Mouse (Mus musculus): ENCODE data around the gene Gtf3a.
"Not testable (repeated sequence)": the region's sequence is repeated elsewhere in the genome, so short reads cannot be mapped to it uniquely, and the experiment has no call there.

The Gtf3a gene

DNA sequence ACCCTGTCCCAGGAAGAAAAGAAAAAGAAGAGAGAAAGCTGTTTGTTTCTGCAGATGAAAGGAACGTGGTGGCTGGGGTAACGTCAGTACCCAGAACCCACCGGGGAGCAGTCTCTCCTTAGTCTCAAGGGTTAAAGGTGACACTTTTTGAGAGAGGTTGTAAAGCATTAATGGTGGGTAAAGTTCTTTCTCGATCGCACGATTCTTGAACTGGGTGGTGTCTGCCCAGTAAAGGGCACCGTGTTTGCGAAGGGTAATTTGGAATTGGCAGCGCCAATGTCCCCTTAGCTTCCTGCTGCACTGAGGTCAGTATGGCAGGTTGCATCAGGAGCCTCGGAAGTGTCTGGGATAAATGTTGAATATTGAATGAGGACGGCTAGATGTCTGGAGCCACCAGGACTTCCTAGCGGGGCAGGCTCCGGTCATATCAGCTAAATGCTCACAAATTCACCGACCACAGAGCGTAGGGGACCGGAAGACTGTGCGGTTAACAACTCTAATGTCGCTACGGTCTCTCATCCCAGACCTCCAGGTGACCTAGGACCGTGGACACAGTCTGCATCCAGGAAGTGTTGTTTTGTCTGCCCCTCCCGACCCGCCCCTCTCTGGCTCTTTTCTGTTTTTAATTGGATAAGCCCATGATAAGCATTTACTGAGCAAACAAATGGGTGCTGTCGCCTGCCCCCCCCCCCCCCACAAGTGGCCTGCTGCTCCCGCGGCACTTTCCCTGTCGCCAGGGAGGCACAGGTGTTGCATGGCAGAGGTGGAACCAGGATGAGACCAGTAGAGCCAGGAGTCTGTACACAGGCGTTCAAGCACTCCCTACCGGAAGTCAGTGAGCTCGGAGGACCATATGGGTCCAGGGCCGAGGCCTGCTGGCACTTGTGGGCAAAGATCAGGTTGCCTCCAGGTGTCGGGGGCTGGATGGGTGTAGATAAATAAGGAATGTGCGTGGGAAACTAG, 10.6 kb upstream of the Gtf3a start:
- DNase-seq (ENCODE audit: low read depth): no peak

DNA sequence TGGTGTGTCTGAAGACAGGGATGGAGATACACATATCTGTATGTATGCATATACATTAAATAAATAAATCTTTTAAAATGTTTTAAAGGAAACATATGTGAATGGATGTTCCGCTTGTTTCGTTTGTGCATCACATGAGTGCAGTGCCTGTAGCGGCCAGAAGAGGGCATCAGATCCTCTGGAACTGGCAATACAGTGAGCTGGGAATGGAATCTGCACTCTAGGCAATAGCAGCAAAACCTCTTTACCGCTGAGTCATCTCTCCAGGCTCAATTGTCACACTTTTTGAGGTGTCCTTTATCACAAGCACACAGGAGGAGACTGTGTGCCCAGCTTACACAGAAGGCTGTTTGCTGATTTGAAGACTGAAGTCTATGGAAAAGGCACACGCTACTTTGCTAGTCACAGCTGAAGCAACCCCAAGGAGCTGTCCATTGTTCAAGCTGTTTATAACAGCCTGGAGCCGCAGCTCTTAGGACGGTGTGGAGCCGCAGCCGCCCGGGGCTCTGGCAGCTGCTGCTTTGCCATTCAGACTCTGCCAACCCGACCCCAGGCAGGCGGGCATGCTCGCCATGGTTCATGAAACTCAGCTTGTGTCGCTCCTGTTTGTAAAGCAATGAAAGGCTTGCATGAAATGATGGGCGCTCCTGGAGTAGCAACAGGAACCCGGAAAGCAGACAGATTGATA, 9.2 kb upstream of the Gtf3a start:
- peak; percentile 48 for DNase-seq (ENCODE audit: low read depth)

DNA sequence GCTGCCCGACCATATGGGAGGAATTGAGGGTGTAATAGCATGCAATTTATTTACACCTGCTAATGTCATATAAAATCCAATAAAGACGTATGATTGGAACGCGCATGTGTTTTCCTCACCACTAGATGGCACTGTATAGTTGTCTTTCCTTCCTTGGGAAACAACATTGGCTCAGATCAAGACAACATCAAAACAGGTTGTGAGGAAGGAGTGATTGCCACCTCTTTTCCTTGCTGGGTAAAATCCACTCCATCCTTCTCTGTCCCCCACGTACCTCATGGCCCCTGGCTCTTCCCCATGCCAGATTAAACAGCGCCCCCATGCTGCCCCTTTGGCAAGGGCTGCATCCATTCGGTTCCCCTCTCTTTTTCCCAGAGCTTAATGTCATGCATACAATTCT, 8.2 kb upstream of the Gtf3a start:
- DNase-seq (ENCODE audit: low read depth): peak; percentile 74

DNA sequence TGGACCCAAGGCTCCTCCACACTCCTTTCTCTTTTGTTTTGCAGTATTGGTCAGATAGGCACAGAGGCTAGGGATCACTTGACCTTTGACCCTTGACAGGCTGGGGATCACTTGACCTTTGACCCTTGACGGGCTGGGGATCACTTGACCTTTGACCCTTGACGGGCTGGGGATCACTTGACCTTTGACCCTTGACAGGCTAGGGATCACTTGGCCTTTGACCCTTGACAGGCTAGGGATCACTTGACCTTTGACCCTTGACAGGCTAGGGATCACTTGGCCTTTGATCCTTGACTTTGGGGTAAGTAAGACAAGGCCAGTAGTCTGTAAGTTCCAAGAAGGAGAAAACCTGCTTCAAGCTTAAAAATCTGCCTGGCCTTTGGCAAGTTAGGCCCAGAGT, 6.5 kb upstream of the Gtf3a start:
- not testable (repeated sequence) for DNase-seq (ENCODE audit: low read depth)

DNA sequence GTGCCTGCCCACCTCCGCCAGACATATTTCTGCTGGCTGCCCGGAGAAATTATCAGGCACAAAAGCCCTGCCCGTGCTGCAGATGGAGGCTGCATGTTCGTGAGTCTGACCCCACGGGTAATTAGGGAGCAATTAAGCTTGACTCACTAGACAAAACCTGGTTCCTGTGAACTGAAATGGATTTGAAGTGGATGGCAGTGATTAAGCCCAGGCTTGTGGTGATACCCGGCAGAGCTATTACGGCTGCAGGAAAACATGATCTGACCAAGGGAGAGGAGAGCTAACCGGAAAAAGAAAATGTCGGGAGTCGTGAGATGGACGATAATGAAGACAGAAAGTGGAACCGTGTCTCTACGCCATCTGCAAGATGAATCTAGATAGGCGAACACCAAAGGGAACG, 5.5 kb upstream of the Gtf3a start:
- no peak for DNase-seq (ENCODE audit: low read depth)

DNA sequence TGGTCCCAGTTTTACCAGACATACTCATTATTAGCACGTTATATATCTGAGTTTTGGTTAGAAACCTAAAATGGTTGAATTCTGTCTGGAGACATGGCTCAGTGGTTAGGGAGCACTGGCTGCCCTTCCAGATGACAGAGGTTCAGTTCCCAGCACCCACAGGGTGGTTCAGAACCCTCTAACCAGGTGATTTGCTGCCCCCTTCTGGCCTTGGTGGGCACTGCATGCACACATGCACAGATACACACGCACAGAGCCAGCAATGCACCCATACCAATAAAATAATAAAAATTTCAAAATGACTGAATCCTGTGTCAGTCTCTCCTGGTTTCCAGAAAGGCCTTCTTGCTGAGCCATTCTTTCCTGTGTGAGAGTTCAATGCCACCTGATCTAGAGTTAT, 3.9 kb upstream of the Gtf3a start:
- DNase-seq (ENCODE audit: low read depth): peak; percentile 32

DNA sequence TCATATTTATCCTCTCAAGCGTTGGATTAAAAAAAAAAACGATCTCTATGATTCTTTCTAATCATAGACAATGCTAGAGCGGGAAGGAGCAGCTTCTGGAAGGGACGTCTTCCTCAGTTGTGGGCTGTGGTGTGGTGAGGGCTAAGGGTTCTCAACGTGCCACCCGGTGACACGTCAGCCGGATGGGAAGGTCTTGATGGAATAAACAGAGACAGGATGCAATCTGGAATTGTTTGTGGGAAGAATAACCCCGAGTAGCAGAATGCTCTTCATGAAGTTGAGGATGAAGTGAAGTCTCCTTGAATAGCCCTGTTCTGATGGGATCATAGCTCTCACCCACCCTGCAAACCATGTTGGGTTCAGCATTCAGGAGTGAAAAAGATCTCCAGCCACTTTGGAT, 1.8 kb upstream of the Gtf3a start:
- no peak for DNase-seq (ENCODE audit: low read depth)

DNA sequence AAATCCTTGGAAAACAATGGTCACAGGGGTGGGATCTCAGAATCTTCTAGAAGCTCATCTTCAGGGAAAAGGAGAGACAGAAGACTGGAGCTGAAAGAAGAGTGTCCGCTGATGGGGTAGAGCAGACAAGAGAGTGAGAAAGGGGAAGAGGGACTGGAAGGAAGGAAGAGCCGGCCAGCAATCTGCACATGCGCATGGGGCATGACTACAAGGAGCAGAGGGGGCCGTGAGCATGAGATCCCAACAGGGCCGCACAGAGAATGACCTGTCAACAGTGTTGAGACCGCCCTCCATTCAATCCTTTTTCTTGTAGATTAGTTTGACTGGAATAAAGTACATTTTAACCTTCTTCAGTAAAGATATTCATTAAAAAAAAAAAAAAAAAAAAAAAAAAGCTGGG, 960 bp upstream of the Gtf3a start:
- DNase-seq (ENCODE audit: low read depth): peak; percentile 19

DNA sequence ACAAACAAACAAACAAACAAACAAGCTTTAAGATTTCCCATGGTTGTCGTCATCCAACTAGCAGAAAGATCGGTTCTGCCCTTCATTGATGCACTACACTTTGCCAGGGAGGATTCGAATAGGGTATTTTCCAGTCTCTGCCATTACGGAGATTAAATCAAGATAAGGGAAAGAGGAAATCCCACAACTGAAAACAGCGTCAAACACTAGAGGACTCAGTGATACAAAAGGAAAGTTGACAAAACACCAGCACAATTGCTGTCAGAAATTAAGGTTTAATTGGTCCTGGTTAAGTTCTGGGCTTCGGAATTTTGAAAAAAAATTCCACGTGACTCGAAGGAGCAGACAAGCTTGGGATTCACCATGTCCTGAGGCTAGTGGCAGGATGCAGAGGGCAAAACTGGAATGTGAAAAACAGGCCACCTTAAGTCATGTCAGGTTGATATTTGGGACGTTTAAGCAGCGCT, 383 bp upstream of the Gtf3a start:
- DNase-seq (ENCODE audit: low read depth): peak; percentile 83

DNA sequence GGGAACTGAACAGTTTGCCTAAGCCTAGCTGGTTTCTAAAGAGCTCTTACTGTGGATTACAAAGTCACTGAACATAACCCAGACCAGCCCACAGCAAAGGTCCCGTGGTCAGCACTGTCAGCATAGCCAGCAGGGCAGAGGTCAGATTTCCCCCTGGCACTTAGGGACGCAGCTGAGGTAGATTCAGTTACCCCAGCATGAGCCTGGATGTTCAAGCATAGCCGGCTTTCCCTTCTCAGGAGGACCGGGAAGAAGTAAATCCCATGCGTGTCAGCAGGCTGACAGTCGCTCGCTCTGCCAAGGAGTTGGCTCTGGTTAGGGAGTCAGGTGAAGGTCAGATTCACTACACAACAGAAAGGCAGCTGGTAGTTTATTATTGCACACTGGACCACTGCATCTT, 6.1 kb downstream of the Gtf3a start:
- no peak for DNase-seq (ENCODE audit: low read depth)

DNA sequence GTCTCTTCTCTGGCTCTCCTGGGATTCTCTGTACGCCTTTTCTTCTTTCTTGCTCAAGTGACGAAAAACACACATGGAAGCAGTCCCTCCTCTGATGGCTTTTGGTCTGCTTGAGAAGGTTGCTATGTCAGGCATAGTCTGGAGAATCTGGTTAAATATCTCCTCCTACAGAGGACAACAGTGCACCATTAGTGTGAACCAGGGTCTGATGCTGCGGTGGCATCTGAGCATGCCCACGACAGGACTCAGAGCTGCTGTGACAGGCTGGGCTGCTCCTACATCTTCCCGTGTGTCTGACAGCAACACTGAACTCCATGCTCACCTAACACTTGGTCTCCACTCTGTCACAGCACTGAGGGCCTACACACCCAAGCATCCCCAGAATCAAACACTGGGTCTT, 7.2 kb downstream of the Gtf3a start:
- DNase-seq (ENCODE audit: low read depth): no peak

DNA sequence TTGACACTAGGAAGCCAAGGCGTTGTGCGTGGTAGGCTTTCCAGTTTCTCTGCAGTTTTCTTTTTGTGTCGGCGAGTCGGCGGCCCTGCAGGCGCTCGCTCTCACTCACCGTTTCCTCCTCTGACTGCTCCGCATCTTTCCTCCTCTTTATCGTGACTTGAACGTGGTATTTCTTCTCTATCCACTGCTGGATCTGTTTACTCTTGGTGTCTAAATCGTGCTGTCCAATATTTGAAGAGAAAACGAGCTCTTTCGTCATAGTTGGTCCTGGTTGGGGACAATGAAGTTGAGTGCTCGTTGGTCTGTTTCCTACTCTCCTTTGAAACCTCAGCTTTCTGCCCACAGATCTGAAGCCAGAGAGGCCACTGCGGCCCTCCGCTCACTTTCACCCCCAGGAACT, 8.2 kb downstream of the Gtf3a start:
- DNase-seq (ENCODE audit: low read depth): no peak

DNA sequence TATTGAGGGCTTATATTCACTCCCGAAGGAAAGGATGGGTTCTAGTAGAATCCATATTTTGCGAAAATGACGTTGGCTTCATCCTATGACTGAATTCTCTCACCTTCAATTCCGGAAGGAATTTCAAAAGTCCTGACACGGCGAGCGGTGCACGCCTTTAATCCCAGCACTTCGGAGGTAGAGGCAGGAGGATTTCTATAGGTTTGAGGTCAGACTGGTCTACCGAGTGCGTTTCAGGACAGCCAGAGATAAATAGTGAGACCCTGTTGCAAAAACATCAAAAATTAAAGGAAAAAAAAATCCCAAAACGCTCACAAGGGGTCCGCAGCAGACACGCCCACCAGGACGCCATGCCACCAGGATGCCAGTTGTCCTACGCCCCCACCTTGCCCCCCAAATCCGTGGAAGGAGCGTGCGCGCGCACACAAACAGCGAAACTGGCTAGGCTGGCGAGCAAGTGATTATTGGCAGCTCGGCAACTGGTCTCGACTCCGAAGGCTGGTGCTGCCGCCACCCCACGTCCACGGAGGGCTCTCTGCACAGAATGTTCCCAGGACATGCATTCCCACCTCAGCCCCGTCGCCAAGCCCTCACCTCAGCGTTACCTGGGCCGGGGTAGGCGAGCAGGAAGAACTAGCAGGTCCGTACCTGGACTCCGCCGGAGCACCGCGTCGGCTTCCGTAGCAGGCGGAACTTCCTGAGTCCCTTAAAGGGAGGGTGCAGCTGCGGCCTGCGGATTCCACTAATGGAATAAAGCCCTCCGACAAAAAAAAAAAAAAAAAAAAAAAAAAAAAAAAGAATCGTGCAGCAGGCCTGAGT, 14.9 kb downstream of the Gtf3a start, which contains the start of gene Mtif3:
TSS of gene Mtif3 (minus strand) at position 683 of the 819 bp plus-strand sequence.
- DNase-seq (ENCODE audit: low read depth): peak; percentile 91

DNA sequence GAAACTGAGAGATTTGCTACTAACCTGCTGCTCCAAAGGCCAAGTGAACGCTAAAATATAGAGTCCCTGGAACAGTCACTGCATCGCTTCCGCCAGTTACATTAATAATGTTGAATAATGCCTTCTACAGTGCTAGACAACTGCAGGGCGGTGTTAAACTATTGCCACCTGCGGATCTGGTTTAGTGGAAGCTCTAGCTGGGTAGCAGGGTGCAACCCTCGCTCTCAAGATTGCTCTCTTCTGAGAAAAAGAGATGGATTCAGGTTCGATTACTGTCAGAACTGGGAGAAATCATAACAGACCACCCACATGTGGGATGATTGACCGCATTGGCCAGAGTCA, 15.5 kb downstream of the Gtf3a start:
- DNase-seq (ENCODE audit: low read depth): no peak

DNA sequence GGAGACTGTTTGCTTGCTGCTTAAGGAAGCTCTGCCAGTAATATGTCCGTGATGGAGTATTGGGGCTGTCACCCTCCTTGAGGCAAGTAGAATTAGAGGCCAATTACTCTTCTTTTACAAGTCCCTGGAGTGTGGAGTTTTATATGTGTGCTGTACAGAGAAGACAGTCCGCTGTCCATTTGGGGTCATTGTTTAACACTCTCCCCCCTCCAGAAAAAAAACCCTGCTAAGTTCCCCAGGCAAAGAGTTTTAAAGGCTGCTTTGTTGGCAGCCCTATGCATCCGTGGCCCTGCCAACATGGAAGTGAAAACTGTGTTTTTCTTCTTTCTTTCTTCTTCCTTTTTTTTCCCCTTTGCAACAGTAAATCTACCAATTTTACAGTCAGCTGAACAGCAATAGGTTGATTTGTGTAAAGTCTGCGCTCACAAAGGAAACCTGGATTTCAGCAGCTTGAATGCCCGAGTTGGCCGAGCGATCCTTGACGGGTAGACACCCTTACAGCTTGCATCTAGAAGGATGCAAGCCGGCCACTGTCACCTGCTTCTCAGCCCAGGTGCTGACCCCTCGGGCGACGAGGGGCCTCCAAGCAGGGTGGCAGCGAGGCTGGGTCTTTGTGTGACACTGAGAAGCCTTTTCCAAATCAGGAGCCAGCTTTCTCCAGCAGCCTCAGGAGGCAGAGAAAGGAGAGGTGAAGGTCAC, 20.4 kb downstream of the Gtf3a start:
- no peak for DNase-seq (ENCODE audit: low read depth)

DNA sequence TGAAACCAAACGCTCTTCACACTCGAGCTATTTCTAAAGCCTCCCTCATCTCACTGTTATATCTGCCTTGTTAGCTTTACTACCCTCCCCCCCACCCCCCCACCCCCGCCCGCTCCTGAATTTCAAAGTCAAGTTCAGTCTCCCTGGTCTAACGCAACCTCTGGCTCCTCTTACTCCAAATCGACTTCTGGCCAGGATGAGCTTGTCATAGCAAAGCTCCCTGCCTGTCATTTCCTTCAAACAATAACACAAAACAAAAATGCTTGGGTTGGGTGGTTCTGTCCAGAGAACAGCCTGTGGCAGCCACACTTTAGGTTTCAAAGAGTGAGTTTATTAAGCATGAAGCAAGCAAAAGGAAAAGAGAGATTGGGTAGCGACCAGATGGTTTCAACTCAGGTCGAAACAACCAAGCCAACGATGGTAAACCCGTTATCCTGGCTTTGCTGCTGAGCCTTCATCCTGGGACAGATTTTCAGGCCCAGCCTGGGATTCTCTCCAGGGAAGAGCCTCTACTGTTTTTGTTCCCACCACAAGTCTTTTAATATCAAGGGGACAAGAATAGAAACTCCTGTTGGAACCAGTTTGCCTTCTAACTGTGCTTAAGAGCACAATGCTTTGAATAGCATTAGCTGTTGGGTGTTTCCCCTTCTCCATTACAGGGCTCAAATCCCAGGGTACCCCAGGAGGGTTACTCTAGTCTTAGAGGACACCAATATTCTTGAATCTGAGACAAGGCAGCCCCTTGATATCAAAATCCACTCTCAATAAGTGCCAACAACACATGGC, 23.5 kb downstream of the Gtf3a start:
- no peak for DNase-seq (ENCODE audit: low read depth)

DNA sequence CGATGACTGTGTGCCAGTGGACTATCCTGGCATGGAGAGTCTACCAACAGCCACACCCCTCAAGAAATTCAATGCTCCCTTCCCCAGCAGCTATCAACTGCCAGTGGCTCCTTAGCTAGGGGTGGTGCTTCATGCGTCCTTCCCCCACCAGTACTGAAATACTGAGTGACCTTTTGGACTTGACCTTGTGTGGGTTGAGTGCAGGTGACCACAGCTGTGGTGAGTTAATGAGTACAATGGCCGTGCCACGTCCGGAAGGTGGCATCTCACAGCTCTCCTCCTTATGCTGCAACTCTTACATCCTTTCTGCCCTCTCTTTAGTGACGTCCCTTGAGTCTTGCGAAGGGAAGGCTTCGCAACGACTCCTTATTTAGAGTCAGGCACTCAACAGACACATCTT, 24.9 kb downstream of the Gtf3a start:
- no peak for DNase-seq (ENCODE audit: low read depth)

DNA sequence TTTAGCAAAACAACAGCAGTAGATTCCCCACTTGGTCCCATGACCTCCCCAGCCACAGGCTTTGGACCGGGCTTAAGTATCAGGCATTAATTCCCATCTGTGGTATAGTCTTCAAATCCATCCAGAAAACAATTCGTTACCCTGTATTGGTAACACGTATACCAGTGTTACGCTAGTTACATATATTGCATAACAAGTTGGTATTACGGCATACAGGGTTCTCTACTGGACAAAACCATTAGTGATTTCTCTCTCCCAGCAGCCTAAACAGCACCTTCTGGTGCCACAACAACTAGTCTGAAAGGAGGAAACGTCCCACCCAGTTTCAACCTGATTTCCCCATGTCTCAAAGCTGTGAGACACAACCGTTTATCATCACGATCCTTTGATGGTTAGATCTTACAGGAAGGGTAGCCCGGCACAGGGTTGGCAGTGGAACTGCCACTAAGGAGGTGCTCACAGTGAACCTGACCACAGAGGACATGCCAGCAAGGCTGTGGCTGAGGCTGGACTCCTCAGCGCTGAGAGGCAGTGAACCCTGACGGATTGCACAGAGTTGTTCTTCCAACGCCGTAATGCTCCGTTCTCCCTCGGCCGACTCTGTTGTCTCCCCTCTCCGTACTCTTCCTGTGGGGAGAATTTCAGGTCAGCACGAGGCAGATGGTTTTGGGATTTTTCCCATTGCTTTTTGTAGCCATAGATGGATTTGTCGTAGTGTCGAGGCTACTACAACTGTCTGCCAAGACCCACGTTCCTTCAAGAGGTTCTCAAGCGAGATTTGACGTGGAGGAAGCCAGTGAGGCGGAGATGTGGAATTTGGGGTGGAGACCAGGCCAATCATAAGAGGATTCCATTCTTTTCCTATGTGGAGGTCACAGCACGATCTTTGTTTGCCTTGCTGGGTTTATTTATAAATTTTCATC, 25.7 kb downstream of the Gtf3a start:
- DNase-seq (ENCODE audit: low read depth): peak; percentile 40

DNA sequence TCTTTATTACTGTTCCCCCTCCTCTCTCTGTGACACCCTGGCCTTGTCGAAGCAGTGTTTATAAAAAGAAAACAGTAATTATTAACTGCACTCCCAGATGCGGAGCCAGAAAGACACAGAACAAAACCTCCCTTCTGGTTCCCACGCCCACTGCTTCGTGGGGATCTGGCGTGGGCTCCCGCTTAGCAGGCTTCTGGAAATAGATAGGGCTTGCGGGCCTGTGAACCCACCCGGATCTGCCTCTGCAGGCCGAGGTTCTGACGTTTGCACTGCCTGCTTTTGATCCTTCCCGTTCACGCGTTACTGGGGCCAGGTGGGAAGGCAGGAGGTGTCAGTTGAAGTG, 26.3 kb downstream of the Gtf3a start:
- DNase-seq (ENCODE audit: low read depth): no peak

DNA sequence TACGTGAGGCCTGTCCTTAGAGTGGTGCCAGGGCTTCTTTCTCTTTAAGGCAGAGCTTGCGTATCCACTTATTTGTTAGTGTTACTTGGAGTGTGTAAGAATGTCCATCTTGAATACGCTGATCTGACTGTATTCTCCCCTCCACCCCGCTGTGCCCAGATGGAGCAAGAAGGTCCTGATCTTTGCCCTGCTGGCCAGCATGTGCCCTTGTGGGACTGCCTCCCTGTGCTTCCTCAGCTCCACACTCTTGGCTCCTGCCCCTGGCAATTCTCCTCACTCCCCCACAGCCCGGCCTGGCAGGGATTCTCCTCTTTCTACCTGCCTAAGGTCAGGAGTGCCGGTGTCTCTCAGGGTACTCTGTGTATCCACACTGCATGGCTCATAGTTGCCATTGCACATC, 32.9 kb downstream of the Gtf3a start:
- no peak for DNase-seq (ENCODE audit: low read depth)

All from induced T-regulatory cell, adult 2 months (primary cell).